9 mouse cellular contexts compared by ENCODE assay signal in the genomic region with DNA sequence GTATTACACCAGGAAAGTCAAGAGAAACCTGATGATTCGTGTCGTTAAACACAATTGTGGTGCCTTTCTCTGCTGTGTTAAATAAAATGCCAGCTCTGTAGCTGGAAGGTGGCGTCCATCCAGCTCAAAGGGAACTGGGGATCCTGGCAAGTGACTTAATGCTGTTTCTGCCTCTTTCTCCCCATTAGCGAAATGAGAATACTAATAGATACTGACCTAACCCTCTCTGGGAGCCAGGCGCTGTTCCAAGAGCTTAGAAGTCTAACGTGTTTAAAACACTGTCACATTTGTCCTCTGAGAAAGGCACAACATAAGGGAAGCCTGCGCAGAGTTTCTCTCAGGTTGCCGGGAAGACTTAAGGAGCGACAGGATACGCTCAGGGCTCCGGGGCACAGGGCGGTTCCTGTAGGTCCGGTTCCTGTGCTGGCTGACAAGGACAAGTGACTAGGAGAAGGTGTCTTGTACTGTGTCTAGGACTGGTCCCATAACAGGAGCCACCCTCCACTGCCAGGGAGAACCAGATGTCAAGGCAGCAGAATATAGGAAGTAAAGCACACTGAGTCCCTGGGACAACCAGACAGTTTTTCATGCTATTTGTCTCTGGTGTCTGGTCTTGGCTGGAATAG.
DNase-seq lines count a peak whose midpoint lies in the region; ATAC-seq and TF ChIP-seq lines count a peak whose summit lies in the region.
"Had no signal": no experiment of that assay in that cellular context is flagged by ENCODE, and none has a peak within 500 bp of the region (broad histone marks: within the 10 kb centered on the region; RNA-seq: fewer than 3 reads in every experiment).

No protein-coding gene starts in this region.

- no peaks in the 10 kb centered on the region for H3K9me3 ChIP-seq in forebrain, embryonic 13.5 days (replicated peaks)
- no peaks in the 10 kb centered on the region for H3K9me3 ChIP-seq in midbrain, embryonic 14.5 days (ENCODE audit: control insufficient read depth, low read length)

- 0 out of 2 replicates have a peak, but pooled peaks cover 4% of the 10 kb centered on the region for H3K4me1 ChIP-seq in cerebellum, adult 2 months (ENCODE audit: control insufficient read depth, insufficient read depth, low read length)
- peaks cover 17% of the 10 kb centered on the region for H3K4me1 ChIP-seq in forebrain, embryonic 13.5 days
- H3K4me1 ChIP-seq in midbrain, embryonic 14.5 days (ENCODE audit: control insufficient read depth, insufficient read depth, low read length) = peaks cover 18% of the 10 kb centered on the region
- peaks cover 4% of the 10 kb centered on the region; the same call in 1 of the 2 replicates for H3K4me1 ChIP-seq in kidney, adult 2 months (ENCODE audit: control insufficient read depth, insufficient read depth, low read length)

- DNase-seq in layer of hippocampus, adult 2 months (ENCODE audit: low spot score in 2 of 2) = peak in 1 of 2 experiments; percentile 16
- DNase-seq in layer of hippocampus, adult 18-20 months (ENCODE audit: low spot score in 2 of 2) = no peak
- DNase-seq in cerebellum, adult 2 months = peak in 1 of 2 experiments; percentile 24
- DNase-seq in midbrain, embryonic 14.5 days = peak; percentile 53
- DNase-seq in spleen, postnatal 4 days (ENCODE audit: low spot score in 2 of 2) = no peak
- DNase-seq in kidney, adult 2 months = no peak
- no peak for DNase-seq in embryo, embryonic 10 days (ENCODE audit: low spot score)

- peak overlapping the region; percentile 89 for H3K27ac ChIP-seq in layer of hippocampus, adult 2 months
- no peak overlapping the region for H3K27ac ChIP-seq in cerebellum, adult 2 months (ENCODE audit: insufficient read depth, low read length)
- 0 out of 2 replicates have a peak overlapping the region, but pooled peaks have one; percentile 7 for H3K27ac ChIP-seq in forebrain, embryonic 13.5 days
- H3K27ac ChIP-seq in midbrain, embryonic 14.5 days (replicated peaks; ENCODE audit: low read depth, low read length) = peak overlapping the region; percentile 58
- no peak overlapping the region for H3K27ac ChIP-seq in kidney, adult 2 months (ENCODE audit: insufficient read depth, low read depth, low read length)
- H3K27ac ChIP-seq: liver, embryonic 14.5 days had no signal

- no peak for ATAC-seq in forebrain, embryonic 13.5 days
- ATAC-seq in midbrain, embryonic 14.5 days (ENCODE audit: low FRiP score, low TSS enrichment) = no peak

- H3K27me3 ChIP-seq in cerebellum, adult 2 months (ENCODE audit: control insufficient read depth, insufficient read depth, low read length) = no peaks in the 10 kb centered on the region
- H3K27me3 ChIP-seq in forebrain, embryonic 13.5 days = peaks cover 12% of the 10 kb centered on the region; the same call in 1 of the 2 replicates
- no peaks in the 10 kb centered on the region for H3K27me3 ChIP-seq in midbrain, embryonic 14.5 days (ENCODE audit: control insufficient read depth, insufficient read depth, low read length)
- H3K27me3 ChIP-seq in kidney, adult 2 months (replicated peaks; ENCODE audit: control insufficient read depth, insufficient read depth, low read length) = no peaks in the 10 kb centered on the region

- WGBS in cerebellum, adult 2 months = 29% methylated on average over 13 of the region's 13 CpGs
- WGBS in forebrain, embryonic 13.5 days = 49% methylated on average over 13 of the region's 13 CpGs
- WGBS in midbrain, embryonic 14.5 days = 52% methylated on average over 13 of the region's 13 CpGs
- 30% methylated on average over 13 of the region's 13 CpGs for WGBS in kidney, adult 2 months

- H3K36me3 ChIP-seq in forebrain, embryonic 13.5 days (ENCODE audit: poor library complexity, severe bottlenecking) = no peaks in the 10 kb centered on the region
- H3K36me3 ChIP-seq in midbrain, embryonic 14.5 days (ENCODE audit: control insufficient read depth, insufficient read depth, low read length) = no peaks in the 10 kb centered on the region
- H3K36me3 ChIP-seq in kidney, adult 2 months (ENCODE audit: control insufficient read depth, insufficient read depth, low read length) = no peaks in the 10 kb centered on the region

- TF ChIP-seq CTCF in layer of hippocampus, adult 2 months (conservative IDR thresholded peaks at IDR 0.05) = no peak
- TF ChIP-seq CTCF in cerebellum, adult 2 months (IDR thresholded peaks at IDR 0.05; ENCODE audit: borderline replicate concordance, insufficient read depth, low read depth, low read length) = no peak
- TF ChIP-seq CTCF in kidney, adult 2 months (conservative IDR thresholded peaks at IDR 0.05; ENCODE audit: insufficient read depth, insufficient read length, low read depth, low read length) = no peak

- peak overlapping the region; percentile 32 for H3K4me2 ChIP-seq in forebrain, embryonic 13.5 days
- H3K4me2 ChIP-seq in midbrain, embryonic 14.5 days (ENCODE audit: low read length) = peak overlapping the region; percentile 30

- H3K4me3 ChIP-seq in layer of hippocampus, adult 2 months = peak overlapping the region; percentile 45
- H3K4me3 ChIP-seq in cerebellum, adult 2 months (replicated peaks; ENCODE audit: insufficient read depth, low read depth, low read length) = peak overlapping the region; percentile 47
- H3K4me3 ChIP-seq in forebrain, embryonic 13.5 days = no peak overlapping the region
- H3K4me3 ChIP-seq in midbrain, embryonic 14.5 days (replicated peaks; ENCODE audit: low read depth, low read length) = no peak overlapping the region
- no peak overlapping the region for H3K4me3 ChIP-seq in kidney, adult 2 months (ENCODE audit: insufficient read depth, low read depth, low read length)

- TF ChIP-seq POLR2A in cerebellum, adult 2 months (IDR thresholded peaks at IDR 0.05; ENCODE audit: borderline replicate concordance, insufficient read depth, low read length) = no peak
- TF ChIP-seq POLR2A in kidney, adult 2 months (IDR thresholded peaks at IDR 0.05; ENCODE audit: low read depth, low read length) = no peak

- 0 out of 2 replicates have a peak overlapping the region, but pooled peaks have one; percentile 21 for H3K9ac ChIP-seq in forebrain, embryonic 13.5 days
- peak overlapping the region; percentile 13; the same call in 1 of the 2 replicates for H3K9ac ChIP-seq in midbrain, embryonic 14.5 days (replicated peaks; ENCODE audit: low read length)
- H3K9ac ChIP-seq: liver, embryonic 14.5 days had no signal

Comparison
In these comparisons a context has a peak if more than half of its experiments do, and no peak if none do; other contexts are left out.
1. H3K27ac ChIP-seq: peak in layer of hippocampus, adult 2 months (single experiment), forebrain, embryonic 13.5 days (single experiment) and midbrain, embryonic 14.5 days (single experiment); none in cerebellum, adult 2 months (single experiment) and kidney, adult 2 months (single experiment).
2. H3K4me3 ChIP-seq: peak in layer of hippocampus, adult 2 months (single experiment) and cerebellum, adult 2 months (single experiment); none in forebrain, embryonic 13.5 days (single experiment), midbrain, embryonic 14.5 days (single experiment) and kidney, adult 2 months (single experiment).